Mouse (Mus musculus) forebrain, embryonic 11.5 days (tissue): ENCODE measurements around the gene Fgf6. TPM values are rescaled to one million over a fixed set of nuclear protein-coding genes. Genes with fewer than 3 reads are reported as not detected.

Source experiments
- ATAC-seq: fragments of 200-750 bp; cut with Nextera tagmentation; replicated peaks from 2 replicates; pipeline ENCODE4 v1.8.0; 2017; ENCODE audit warnings: moderate TSS enrichment; ENCODE audit not compliant: low FRiP score
- DNase-seq: peaks from one replicate; pipeline ENCODE4 v3.0.0-alpha.2; 2017; ENCODE audit warnings: low spot score
- H3K27ac ChIP-seq: fragments of 300-500 bp; sonication (generic); 2 replicates; pipeline ENCODE4 v1.5.1; 2014; ENCODE audit warnings: low read depth, low read length
- H3K27me3 ChIP-seq: fragments of 300-500 bp; sonication (generic); 2 replicates; pipeline ENCODE4 v1.6.1; 2014; ENCODE audit warnings: mild to moderate bottlenecking, low read length, mixed read lengths; ENCODE audit not compliant: control insufficient read depth, insufficient read depth
- H3K36me3 ChIP-seq: fragments of 300-500 bp; sonication (generic); 2 replicates; pipeline ENCODE4 v1.6.1; 2014; ENCODE audit warnings: mild to moderate bottlenecking, low read length, moderate library complexity, mixed read lengths; ENCODE audit not compliant: control insufficient read depth, insufficient read depth
- H3K4me1 ChIP-seq: fragments of 300-500 bp; sonication (generic); replicated peaks from 2 replicates; pipeline ENCODE4 v1.6.1; 2014; ENCODE audit warnings: low read length, mixed read lengths; ENCODE audit not compliant: control insufficient read depth, insufficient read depth
- H3K4me2 ChIP-seq: fragments of 300-500 bp; sonication (generic); 2 replicates; pipeline ENCODE4 v1.6.1; 2014; ENCODE audit warnings: low read depth, mild to moderate bottlenecking, low read length, moderate library complexity, mixed read lengths; ENCODE audit not compliant: severe bottlenecking
- H3K4me3 ChIP-seq: fragments of 300-500 bp; sonication (generic); 2 replicates; pipeline ENCODE4 v1.5.1; 2014; ENCODE audit warnings: low read depth, low read length
- H3K9ac ChIP-seq: fragments of 300-500 bp; sonication (generic); 2 replicates; pipeline ENCODE4 v1.6.1; 2014; ENCODE audit warnings: low read length
- H3K9me3 ChIP-seq: fragments of 300-500 bp; sonication (generic); 2 replicates; pipeline ENCODE4 v1.6.1; 2016; ENCODE audit warnings: low read length, mixed read lengths; ENCODE audit not compliant: control insufficient read depth
- WGBS: fragments of 180-500 bp; shearing (Covaris S2); extraction: QIAGEN DNeasy Blood & Tissue Kit; methylation state at CpG from one replicate; pipeline ENCODE4 v1.1.7; 2014; 5-methylcytosine and 5-hydroxymethylcytosine counted together
- polyA plus RNA-seq: library from polyadenylated mRNA; unstranded; fragments of >200 nt; fragmentation: Nextera tagmentation; extraction: Ambion mirVana; gene quantifications from 2 replicates; pipeline ENCODE4 v1.2.1, GENCODE M21; 2014

Fgf6 gene
- polyA plus RNA-seq, result not detected in 2 replicates

- Histone ChIP-seq H3K27ac (no peak within 1 kb of the TSS), H3K4me2 (no peak within 1 kb of the TSS), H3K36me3 (no peaks in the 10 kb centered on the region), H3K27me3 (peaks cover 2% of the 10 kb centered on the region; the same call in 1 of the 2 replicates), H3K4me1 (peaks cover 7% of the 10 kb centered on the region), H3K4me3 (no peak within 1 kb of the TSS), H3K9me3 (no peaks in the 10 kb centered on the region), H3K9ac (no peak within 1 kb of the TSS)
- WGBS, result 87% methylated on average over 26 of the region's 26 CpGs
- ATAC-seq (no peak), DNase-seq (no peak)
These were observed at the start of gene Fgf6 for GRCm38 (mm10) chr6:127014906-127015770. Fgf6 (plus strand) TSS chr6:127015586.

GRCm38 (mm10) chr6:126966241-126967026 lies 49.0 kb upstream of the Fgf6 start:
- DNase-seq (no peak), ATAC-seq (no peak)
- Histone ChIP-seq H3K9me3 (no peaks in the 10 kb centered on the region), H3K4me3 (no peak overlapping the region), H3K9ac (no peak overlapping the region), H3K27me3 (no peaks in the 10 kb centered on the region), H3K4me2 (no peak overlapping the region), H3K36me3 (no peaks in the 10 kb centered on the region; the same call in 1 of the 2 replicates), H3K4me1 (no peaks in the 10 kb centered on the region), H3K27ac (no peak overlapping the region)
- 92% methylated on average over 14 of the region's 14 CpGs for WGBS

GRCm38 (mm10) chr6:126981539-126982234 lies 33.7 kb upstream of the Fgf6 start:
- ATAC-seq, result no peak
- no peaks in the 10 kb centered on the region for H3K9me3 ChIP-seq
- 71% methylated on average over 5 of the region's 5 CpGs for WGBS
- no peak for DNase-seq
- H3K4me1 ChIP-seq, result no peaks in the 10 kb centered on the region
- no peak overlapping the region for H3K4me3 ChIP-seq
- no peak overlapping the region for H3K4me2 ChIP-seq
- no peak overlapping the region for H3K9ac ChIP-seq
- H3K27me3 ChIP-seq, result no peaks in the 10 kb centered on the region
- no peaks in the 10 kb centered on the region for H3K36me3 ChIP-seq
- no peak overlapping the region for H3K27ac ChIP-seq

- Histone ChIP-seq H3K27ac (no peak overlapping the region), H3K4me2 (no peak overlapping the region), H3K4me3 (no peak overlapping the region), H3K27me3 (no peaks in the 10 kb centered on the region), H3K9me3 (no peaks in the 10 kb centered on the region), H3K36me3 (no peaks in the 10 kb centered on the region), H3K9ac (no peak overlapping the region), H3K4me1 (no peaks in the 10 kb centered on the region)
- ATAC-seq (no peak), DNase-seq (no peak)
- WGBS, result 65% methylated on average over 2 of the region's 2 CpGs
These were observed 21.7 kb upstream of the Fgf6 start for GRCm38 (mm10) chr6:126993676-126994075.

GRCm38 (mm10) chr6:126995494-126995893 lies 19.9 kb upstream of the Fgf6 start:
- ATAC-seq (no peak), DNase-seq (no peak)
- Histone ChIP-seq H3K9me3 (no peaks in the 10 kb centered on the region), H3K9ac (no peak overlapping the region), H3K4me3 (no peak overlapping the region), H3K27ac (no peak overlapping the region), H3K4me1 (no peaks in the 10 kb centered on the region), H3K27me3 (no peaks in the 10 kb centered on the region), H3K4me2 (no peak overlapping the region), H3K36me3 (no peaks in the 10 kb centered on the region)
- 85% methylated on average over 3 of the region's 3 CpGs for WGBS

- Histone ChIP-seq H3K4me2 (no peak overlapping the region), H3K9me3 (no peaks in the 10 kb centered on the region), H3K27me3 (no peaks in the 10 kb centered on the region), H3K4me3 (no peak overlapping the region), H3K36me3 (no peaks in the 10 kb centered on the region), H3K27ac (no peak overlapping the region), H3K9ac (no peak overlapping the region), H3K4me1 (no peaks in the 10 kb centered on the region)
- ATAC-seq, result no peak
- DNase-seq, result no peak
- WGBS, result 77% methylated on average over 5 of the region's 5 CpGs
These were observed 19.0 kb upstream of the Fgf6 start for GRCm38 (mm10) chr6:126996399-126996798.

GRCm38 (mm10) chr6:127005646-127006045 lies 9.7 kb upstream of the Fgf6 start:
- no peak overlapping the region for H3K27ac ChIP-seq
- no peaks in the 10 kb centered on the region for H3K4me1 ChIP-seq
- no peaks in the 10 kb centered on the region for H3K9me3 ChIP-seq
- H3K9ac ChIP-seq, result no peak overlapping the region
- WGBS, result 88% methylated on average over 3 of the region's 3 CpGs
- DNase-seq (no peak), ATAC-seq (no peak)
- no peak overlapping the region for H3K4me2 ChIP-seq
- H3K36me3 ChIP-seq, result no peaks in the 10 kb centered on the region
- no peak overlapping the region for H3K4me3 ChIP-seq
- no peaks in the 10 kb centered on the region for H3K27me3 ChIP-seq

- Histone ChIP-seq H3K9ac (no peak overlapping the region), H3K4me3 (no peak overlapping the region), H3K36me3 (no peaks in the 10 kb centered on the region), H3K4me2 (no peak overlapping the region), H3K4me1 (no peaks in the 10 kb centered on the region), H3K27ac (no peak overlapping the region), H3K27me3 (no peaks in the 10 kb centered on the region), H3K9me3 (no peaks in the 10 kb centered on the region)
- ATAC-seq (no peak), DNase-seq (no peak)
- 87% methylated on average over 3 of the region's 3 CpGs for WGBS
These were observed 8.8 kb upstream of the Fgf6 start for GRCm38 (mm10) chr6:127006551-127006950.
